Mouse (Mus musculus) CD4-positive, CD25-positive, alpha-beta regulatory T cell, adult 4 months (primary cell): ENCODE results near the gene Vmn1r89. TPM values are rescaled to one million over a fixed set of nuclear protein-coding genes. Genes with fewer than 3 reads are reported as not detected.

Experiments used
- ATAC-seq: one replicate; pipeline ENCODE4 v1.8.0; 2017
- polyA plus RNA-seq, 2 experiments: library from polyadenylated mRNA; unstranded; fragments of 100-300 nt; shearing (Covaris generic); gene quantifications; one replicate each; pipeline ENCODE4 v1.2.1; 2017

Gene Vmn1r89
- not detected for polyA plus RNA-seq

DNA sequence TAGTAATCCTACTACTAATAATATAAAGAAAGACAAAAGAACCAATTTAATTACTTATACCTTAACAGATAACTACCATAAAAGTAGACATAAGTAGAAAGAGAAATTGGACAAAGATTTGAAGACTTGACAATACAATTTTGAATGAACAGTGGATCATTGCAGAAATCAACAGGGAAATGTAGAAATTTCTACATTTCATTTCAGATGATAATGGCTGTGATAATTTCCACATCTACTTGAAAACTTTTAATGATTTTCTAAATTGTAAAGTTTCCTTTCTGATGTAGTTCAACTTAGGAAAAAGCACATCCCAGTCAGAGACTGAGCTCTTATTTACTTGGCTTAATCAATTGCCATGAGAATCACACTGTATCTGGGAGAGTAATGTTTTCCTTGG is at the start of gene Vmn1r89:
Vmn1r89 (plus strand) TSS at position 301 of the 400 bp plus-strand sequence.
- no peak for ATAC-seq

GRCm38 (mm10) chr7:13260746-13261700 is 48.2 kb downstream of the Vmn1r89 start:
- ATAC-seq, result no peak

GRCm38 (mm10) chr7:13263851-13264250 is 51.0 kb downstream of the Vmn1r89 start:
- no peak for ATAC-seq

- no peak for ATAC-seq
Observed at GRCm38 (mm10) chr7:13264396-13264795, 51.6 kb downstream of the Vmn1r89 start.

DNA sequence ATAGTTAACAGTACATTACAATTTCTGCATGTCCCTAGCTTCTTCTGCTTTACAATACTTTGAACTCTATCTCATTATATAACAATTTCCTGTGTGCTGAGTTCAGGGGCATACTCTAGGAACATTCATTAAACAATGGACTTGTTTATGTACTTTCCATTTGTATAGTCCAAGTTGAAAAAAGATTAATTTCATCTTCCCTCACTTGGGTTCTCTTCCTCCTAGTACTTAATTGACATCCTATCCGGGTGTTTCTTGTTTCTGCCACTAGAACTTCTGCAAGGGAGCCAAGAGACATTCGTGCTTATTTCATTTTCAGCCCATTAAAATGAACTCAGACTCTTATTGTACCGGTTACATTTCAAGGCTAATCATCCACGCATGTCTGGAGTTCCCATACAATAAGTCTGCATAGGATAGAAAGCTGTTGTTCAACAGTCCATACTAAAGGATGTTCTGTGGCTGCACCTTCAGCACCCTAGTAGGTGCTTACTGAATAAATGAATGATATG is 56.0 kb downstream of the Vmn1r89 start:
- ATAC-seq, result no peak

DNA sequence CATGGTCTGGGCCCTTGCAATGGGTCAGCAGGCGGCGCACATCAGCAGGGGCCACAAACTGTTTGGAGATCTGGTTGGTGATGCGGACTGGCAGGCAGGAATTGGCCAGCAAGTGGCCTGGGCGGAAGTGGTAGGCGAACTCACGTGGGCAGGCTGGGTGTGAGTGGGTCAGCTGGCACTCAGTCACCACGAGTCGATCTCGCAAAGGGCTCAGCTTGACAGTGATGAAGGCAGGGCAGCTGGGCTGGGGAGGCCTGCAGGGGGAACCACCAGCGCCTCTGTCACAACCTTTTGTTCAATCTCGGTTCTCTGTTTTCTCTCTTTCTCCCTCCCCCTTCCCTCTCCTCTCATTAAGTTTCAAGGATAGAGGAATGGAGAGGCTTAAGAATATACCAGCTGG is 56.6 kb downstream of the Vmn1r89 start:
- ATAC-seq, result no peak

Other genes with a start within 250 kb of the Vmn1r89 start
- 1 to 10 TPM; 2.2 to 2.7 TPM for gene Zfp324, start 247.2 kb upstream of the Vmn1r89 start, polyA plus RNA-seq
- 1 to 10 TPM; 3.8 to 5.7 TPM for gene Zfp446, start 235.2 kb upstream of the Vmn1r89 start, polyA plus RNA-seq
- under 1 TPM in 1 of 2 experiments, not detected in 1; 0.54 TPM for gene Slc27a5, start 214.8 kb upstream of the Vmn1r89 start, polyA plus RNA-seq
- gene Trim28, start 213.9 kb upstream of the Vmn1r89 start, polyA plus RNA-seq, result 10 to 100 TPM; 37.1 to 75.2 TPM
- 1 to 10 TPM; 5.6 to 7.4 TPM for gene Zbtb45, start 203.0 kb upstream of the Vmn1r89 start, polyA plus RNA-seq
- gene Chmp2a, start 178.2 kb upstream of the Vmn1r89 start, polyA plus RNA-seq, result 100 to 1,000 TPM; 259 to 278 TPM
- gene Ube2m, start 174.7 kb upstream of the Vmn1r89 start, polyA plus RNA-seq, result 10 to 100 TPM in 1 of 2 experiments, 1 to 10 TPM in 1; 7.9 to 14.3 TPM
- gene Mzf1, start 158.3 kb upstream of the Vmn1r89 start, polyA plus RNA-seq, result under 1 TPM; 0.35 to 0.84 TPM
- gene Vmn1r85, start 117.8 kb upstream of the Vmn1r89 start, polyA plus RNA-seq, result not detected
- gene Vmn1r86, start 93.1 kb upstream of the Vmn1r89 start, polyA plus RNA-seq, result under 1 TPM in 1 of 2 experiments, not detected in 1; 0.05 TPM
- not detected for gene Vmn1r87, start 72.9 kb upstream of the Vmn1r89 start, polyA plus RNA-seq
- gene Vmn1r88, start 53.5 kb upstream of the Vmn1r89 start, polyA plus RNA-seq, result under 1 TPM in 1 of 2 experiments, not detected in 1; 0.08 TPM
- gene Lig1, start 64.3 kb downstream of the Vmn1r89 start, polyA plus RNA-seq, result 10 to 100 TPM; 25.2 to 31.1 TPM
- gene Zswim9, start 65.7 kb downstream of the Vmn1r89 start, polyA plus RNA-seq, result 1 to 10 TPM; 3.8 to 4.3 TPM
- gene Pla2g4c, start 111.6 kb downstream of the Vmn1r89 start, polyA plus RNA-seq, result under 1 TPM; 0.28 to 0.34 TPM
- not detected for gene Cabp5, start 185.1 kb downstream of the Vmn1r89 start, polyA plus RNA-seq
- not detected for gene Bsph1, start 237.8 kb downstream of the Vmn1r89 start, polyA plus RNA-seq